Mouse (Mus musculus) thymus, adult 2 months (tissue): Measurements from ENCODE around the gene Ncam2.

Experiments used
- CTCF ChIP-seq: fragments of 200-500 bp; IDR thresholded peaks from 2 replicates; pipeline ENCODE4 v1.5.1; 2012; ENCODE audit warnings: mild to moderate bottlenecking, control low read depth, low read length, moderate library complexity, borderline replicate concordance; ENCODE audit not compliant: control insufficient read depth, poor library complexity, insufficient read depth; ENCODE audit errors: extremely low read depth
- POLR2A ChIP-seq: fragments of 200-500 bp; IDR thresholded peaks from 2 replicates; pipeline ENCODE4 v1.6.1; 2012; ENCODE audit warnings: mild to moderate bottlenecking, low read length, control low read depth, moderate library complexity; ENCODE audit not compliant: control insufficient read depth, poor library complexity, insufficient read depth; ENCODE audit errors: extremely low read depth

DNA sequence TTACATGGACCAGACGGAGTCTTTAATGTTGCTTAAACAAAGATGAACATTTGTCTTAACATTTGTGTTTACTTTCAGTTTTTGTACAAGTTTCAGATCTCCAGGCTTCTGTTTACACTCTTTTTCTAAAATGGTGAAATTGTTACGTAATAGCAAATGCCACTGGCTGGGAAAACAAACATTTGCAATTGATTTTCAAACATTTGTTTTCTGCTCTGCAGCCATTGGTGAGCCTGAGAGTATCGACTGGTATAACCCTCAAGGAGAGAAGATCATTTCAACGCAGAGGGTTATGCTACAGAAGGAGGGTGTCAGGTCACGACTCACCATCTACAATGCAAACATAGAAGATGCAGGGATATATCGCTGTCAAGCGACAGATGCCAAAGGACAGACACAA, 234.1 kb downstream of the Ncam2 start:
- TF ChIP-seq CTCF (no peak), POLR2A (no peak)
